Mouse (Mus musculus) MEL (cell line): ENCODE results near the gene Cyth3. TPM values are rescaled to one million over a fixed set of nuclear protein-coding genes. Genes with fewer than 3 reads are reported as not detected.

Experiments used
- DNase-seq: peaks from one replicate; pipeline ENCODE4 v3.0.0; 2011; ENCODE audit warnings: low read depth, low spot score
- H3K27ac ChIP-seq: 2 replicates; pipeline ENCODE4 v1.5.1; 2012; ENCODE audit warnings: low read depth, mild to moderate bottlenecking, control low read depth, low read length, moderate library complexity; ENCODE audit not compliant: control insufficient read depth
- H3K27me3 ChIP-seq, 2 experiments: fragments of 150-350 bp in 1 of 2; sonication (generic) in 1 of 2; 2 replicates each; pipeline ENCODE4 v1.6.1; 2012; ENCODE audit warnings: low read length in 2 of 2, mild to moderate bottlenecking in 2 of 2, improper control_type of control experiment in 1 of 2, moderate library complexity in 1 of 2; ENCODE audit not compliant: insufficient read depth in 2 of 2, control insufficient read depth in 1 of 2
- H3K36me3 ChIP-seq, 2 experiments: 2 replicates each; pipeline ENCODE4 v1.6.1; 2012 to 2014; ENCODE audit warnings: low read length in 2 of 2, improper control_type of control experiment in 1 of 2, inconsistent platforms in 1 of 2, mild to moderate bottlenecking in 1 of 2; ENCODE audit not compliant: insufficient read depth in 2 of 2, control insufficient read depth in 1 of 2
- H3K4me1 ChIP-seq, 2 experiments: fragments of 150-350 bp in 1 of 2; sonication (generic) in 1 of 2; 2 replicates each; pipeline ENCODE4 v1.6.1; 2012; ENCODE audit warnings: low read length in 2 of 2, improper control_type of control experiment in 1 of 2, mild to moderate bottlenecking in 1 of 2; ENCODE audit not compliant: insufficient read depth in 2 of 2, control insufficient read depth in 1 of 2
- H3K4me3 ChIP-seq, 2 experiments: fragments of 150-350 bp in 1 of 2; sonication (generic) in 1 of 2; 2 replicates each; pipeline ENCODE4 v1.5.1; 2012; ENCODE audit warnings: low read depth in 2 of 2, low read length in 2 of 2, mild to moderate bottlenecking in 2 of 2, moderate library complexity in 2 of 2, control low read depth in 1 of 2, improper control_type of control experiment in 1 of 2; ENCODE audit not compliant: control insufficient read depth in 1 of 2, insufficient read depth in 1 of 2
- H3K79me2 ChIP-seq: 2 replicates; pipeline ENCODE4 v1.6.1; 2012; ENCODE audit warnings: mild to moderate bottlenecking, low read length, moderate library complexity; ENCODE audit not compliant: control insufficient read depth, poor library complexity, insufficient read depth
- H3K9ac ChIP-seq: 2 replicates; pipeline ENCODE4 v1.6.1; 2012; ENCODE audit warnings: low read depth, mild to moderate bottlenecking, control low read depth, low read length, moderate library complexity; ENCODE audit not compliant: control insufficient read depth, poor library complexity, severe bottlenecking
- H3K9me3 ChIP-seq: fragments of 150-350 bp; sonication (generic); replicated peaks from 2 replicates; pipeline ENCODE4 v1.6.1; 2012; ENCODE audit warnings: mild to moderate bottlenecking, low read length, improper control_type of control experiment, moderate library complexity; ENCODE audit not compliant: insufficient read depth
- CHD2 ChIP-seq: IDR thresholded peaks from 2 replicates; pipeline ENCODE4 v1.6.1; 2011; ENCODE audit warnings: low read length, improper control_type of control experiment
- CTCF ChIP-seq, 3 experiments: IDR thresholded peaks in 2 of 3; conservative IDR thresholded peaks in 1 of 3; 2 replicates each; pipeline ENCODE4 v1.5.1; 2011 to 2012; ENCODE audit warnings: low read length in 3 of 3, low read depth in 2 of 3, mild to moderate bottlenecking in 2 of 3, improper control_type of control experiment in 1 of 3, inconsistent platforms in 1 of 3, mixed read lengths in 1 of 3, moderate library complexity in 1 of 3; ENCODE audit not compliant: control insufficient read depth in 1 of 3, insufficient read depth in 1 of 3, poor library complexity in 1 of 3, severe bottlenecking in 1 of 3
- HCFC1 ChIP-seq: IDR thresholded peaks from 2 replicates; pipeline ENCODE4 v1.6.1; 2012; ENCODE audit warnings: low read depth, mild to moderate bottlenecking, inconsistent platforms, low read length, improper control_type of control experiment, moderate library complexity
- JUND ChIP-seq: IDR thresholded peaks from 2 replicates; pipeline ENCODE4 v1.6.1; 2011; ENCODE audit warnings: low read depth, mild to moderate bottlenecking, improper control_type of control experiment, low read length
- KAT2A ChIP-seq: conservative IDR thresholded peaks from 2 replicates; pipeline ENCODE4 v1.6.1; 2012; ENCODE audit warnings: low read depth, low read length, improper control_type of control experiment, inconsistent platforms
- MAFK ChIP-seq: IDR thresholded peaks from 2 replicates; pipeline ENCODE4 v1.6.1; 2011; ENCODE audit warnings: low read depth, mild to moderate bottlenecking, low read length, improper control_type of control experiment, borderline replicate concordance
- MAX ChIP-seq: IDR thresholded peaks from 2 replicates; pipeline ENCODE4 v1.6.1; 2011; ENCODE audit warnings: low read length, improper control_type of control experiment
- MEF2A ChIP-seq: IDR thresholded peaks from 2 replicates; pipeline ENCODE4 v1.6.1; 2014; ENCODE audit warnings: low read depth, mild to moderate bottlenecking, inconsistent platforms, low read length, improper control_type of control experiment; ENCODE audit not compliant: poor library complexity, insufficient replicate concordance, severe bottlenecking; ENCODE audit errors: extremely low read depth
- MXI1 ChIP-seq: IDR thresholded peaks from 2 replicates; pipeline ENCODE4 v1.6.1; 2011; ENCODE audit warnings: mild to moderate bottlenecking, low read depth, low read length, improper control_type of control experiment
- MYB ChIP-seq: IDR thresholded peaks from 2 replicates; pipeline ENCODE4 v1.6.1; 2011; ENCODE audit warnings: mild to moderate bottlenecking, low read depth, low read length, improper control_type of control experiment
- POLR2A ChIP-seq, 2 experiments: IDR thresholded peaks; 2 replicates each; pipeline ENCODE4 v1.6.1; 2011 to 2012; ENCODE audit warnings: low read length in 2 of 2, mild to moderate bottlenecking in 2 of 2, control low read depth in 1 of 2, improper control_type of control experiment in 1 of 2, low read depth in 1 of 2, moderate library complexity in 1 of 2; ENCODE audit not compliant: control insufficient read depth in 1 of 2, insufficient read depth in 1 of 2, poor library complexity in 1 of 2
- SMC3 ChIP-seq: IDR thresholded peaks from 2 replicates; pipeline ENCODE4 v1.6.1; 2011; ENCODE audit warnings: low read depth, low read length, improper control_type of control experiment
- TAL1 ChIP-seq: IDR thresholded peaks from 2 replicates; pipeline ENCODE4 v1.6.1; 2012; ENCODE audit warnings: mild to moderate bottlenecking, inconsistent platforms, low read length, moderate library complexity, mixed read lengths
- ZC3H11A ChIP-seq: IDR thresholded peaks from 2 replicates; pipeline ENCODE4 v1.6.1; 2012; ENCODE audit warnings: low read depth, mild to moderate bottlenecking, inconsistent platforms, low read length, improper control_type of control experiment
- ZMIZ1 ChIP-seq: IDR thresholded peaks from 2 replicates; pipeline ENCODE4 v1.6.1; 2012; ENCODE audit warnings: low read depth, mild to moderate bottlenecking, inconsistent platforms, low read length, improper control_type of control experiment, moderate library complexity
- ZNF384 ChIP-seq: IDR thresholded peaks from 2 replicates; pipeline ENCODE4 v1.6.1; 2012; ENCODE audit warnings: low read depth, mild to moderate bottlenecking, inconsistent platforms, low read length, improper control_type of control experiment
- polyA plus RNA-seq, 2 experiments: library from polyadenylated mRNA; stranded (reverse) in 1 of 2; unstranded in 1 of 2; fragments of >175 nt in 1 of 2; fragments of >200 nt in 1 of 2; gene quantifications; 2 replicates each; pipeline versions ENCODE4 v1.2.1 to v1.2.4; 2012; ENCODE audit warnings: low replicate concordance in 2 of 2, low read depth in 1 of 2; ENCODE audit not compliant: insufficient read length in 2 of 2, insufficient read depth in 1 of 2, missing spikeins in 1 of 2
- total RNA-seq: library from RNA; depleted of rRNA; stranded (reverse); fragments of 300-350 nt; gene quantifications from 2 replicates; pipeline ENCODE4 v1.2.3, GENCODE M21; 2012

Gene Cyth3
- total and polyA plus RNA-seq, 3 experiments: 41.1 to 44.9 TPM; not detected in 1

- peaks cover 25 to 49% of the 10 kb centered on the region in 2 experiments for H3K4me1 ChIP-seq
- H3K27ac ChIP-seq: no peak overlapping the region
- H3K9ac ChIP-seq: no peak overlapping the region
- no peaks in the 10 kb centered on the region for H3K27me3 ChIP-seq
- peaks cover 57% of the 10 kb centered on the region for H3K79me2 ChIP-seq
- no peak overlapping the region for H3K4me3 ChIP-seq
- peaks cover 0 to 54% of the 10 kb centered on the region in 2 experiments; a peak in 2 of 4 replicates for H3K36me3 ChIP-seq
- no peak for DNase-seq
- H3K9me3 ChIP-seq: no peaks in the 10 kb centered on the region
- TF ChIP-seq MYB (no peak), JUND (no peak), ZC3H11A (no peak), KAT2A (no peak), CTCF (IDR thresholded peaks at IDR 0.05 in 2 of 3, conservative IDR thresholded peaks at IDR 0.05 in 1 of 3; ENCODE audit: control insufficient read depth in 1 of 3, insufficient read depth in 1 of 3, low read depth in 2 of 3, low read length in 3 of 3, poor library complexity in 1 of 3, severe bottlenecking in 1 of 3) (no peak), MAX (no peak), ZMIZ1 (no peak), TAL1 (no peak), CHD2 (no peak)
These were observed 12.4 kb downstream of the Cyth3 start for GRCm38 (mm10) chr5:143634550-143635112.

DNA sequence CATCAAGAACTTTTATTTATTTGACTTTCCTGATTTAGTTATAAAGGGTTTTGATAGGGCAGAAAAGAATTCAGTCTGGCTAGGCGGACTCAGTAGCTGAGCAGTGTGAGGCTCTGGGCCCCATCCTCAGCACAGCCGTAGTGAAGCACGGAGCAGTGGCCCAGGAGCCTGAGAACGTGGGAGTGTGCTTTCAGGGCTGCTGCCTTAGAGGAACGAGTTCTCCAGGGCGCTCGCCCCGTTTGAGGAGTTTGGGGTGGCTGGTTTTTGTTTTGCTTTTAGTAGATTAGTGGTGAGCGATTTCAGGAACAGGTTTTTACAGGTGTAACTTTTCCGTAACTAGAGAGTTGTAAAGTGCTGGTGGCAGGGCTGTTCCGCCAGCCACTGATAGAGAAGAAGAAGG, 13.1 kb downstream of the Cyth3 start:
- peaks cover 0 to 59% of the 10 kb centered on the region in 2 experiments; a peak in 2 of 4 replicates for H3K36me3 ChIP-seq
- no peaks in the 10 kb centered on the region for H3K9me3 ChIP-seq
- peaks cover 26 to 54% of the 10 kb centered on the region in 2 experiments for H3K4me1 ChIP-seq
- TF ChIP-seq MXI1 (no peak), ZNF384 (no peak), MEF2A (no peak), HCFC1 (no peak), MAFK (no peak), POLR2A (IDR thresholded peaks at IDR 0.05; ENCODE audit: control insufficient read depth in 1 of 2, insufficient read depth in 1 of 2, low read depth in 1 of 2, low read length in 2 of 2, poor library complexity in 1 of 2) (no peak), SMC3 (no peak)
- no peak overlapping the region for H3K4me3 ChIP-seq
- no peaks in the 10 kb centered on the region for H3K27me3 ChIP-seq
- H3K79me2 ChIP-seq: peaks cover 53% of the 10 kb centered on the region
- no peak overlapping the region for H3K27ac ChIP-seq
- DNase-seq: no peak
- H3K9ac ChIP-seq: no peak overlapping the region
